Mouse (Mus musculus) G1E (cell line): Measurements from ENCODE around the gene Xpo6. TPM values are rescaled to one million over a fixed set of nuclear protein-coding genes. Genes with fewer than 3 reads are reported as not detected.

ENCODE experiments used
- ATAC-seq: 2 replicates; pipeline ENCODE4 v1.8.0; 2016; ENCODE audit warnings: mild to moderate bottlenecking; ENCODE audit not compliant: insufficient number of reproducible peaks, poor library complexity, low FRiP score, severe bottlenecking; ENCODE audit errors: extremely low read depth
- DNase-seq: peaks from one replicate; pipeline ENCODE4 v3.0.0; 2012; ENCODE audit warnings: low spot score
- H3K27me3 ChIP-seq: 2 replicates; pipeline ENCODE4 v1.6.1; 2012; ENCODE audit warnings: mild to moderate bottlenecking, low read length, inconsistent platforms; ENCODE audit not compliant: insufficient read depth
- H3K36me3 ChIP-seq: replicated peaks from 2 replicates; pipeline ENCODE3; 2012; ENCODE audit warnings: mild to moderate bottlenecking, inconsistent platforms
- H3K4me1 ChIP-seq: 2 replicates; pipeline ENCODE4 v1.6.1; 2012; ENCODE audit warnings: low read depth, low read length, inconsistent platforms, mixed read lengths; ENCODE audit not compliant: insufficient read depth
- H3K4me3 ChIP-seq: 2 replicates; pipeline ENCODE4 v1.5.1; 2012; ENCODE audit warnings: low read depth, mild to moderate bottlenecking, inconsistent platforms, low read length, moderate library complexity, mixed read lengths
- H3K9me3 ChIP-seq: replicated peaks from 2 replicates; pipeline ENCODE4 v1.6.1; 2012; ENCODE audit warnings: inconsistent platforms
- CTCF ChIP-seq: IDR thresholded peaks from 2 replicates; pipeline ENCODE4 v1.5.1; 2012; ENCODE audit warnings: low read depth, low read length, inconsistent platforms, mixed read lengths
- GATA1 ChIP-seq: IDR thresholded peaks from 2 replicates; pipeline ENCODE4 v1.6.1; 2012; ENCODE audit warnings: borderline replicate concordance, low read length, inconsistent platforms, mixed read lengths
- GATA2 ChIP-seq: IDR thresholded peaks from 2 replicates; pipeline ENCODE4 v1.6.1; 2012; ENCODE audit warnings: low read depth, low read length, inconsistent platforms, borderline replicate concordance
- POLR2AphosphoS5 ChIP-seq: IDR thresholded peaks from 2 replicates; pipeline ENCODE4 v1.6.1; 2012; ENCODE audit warnings: low read depth, low read length, inconsistent platforms; ENCODE audit not compliant: insufficient replicate concordance
- TAL1 ChIP-seq: conservative IDR thresholded peaks from 2 replicates; pipeline ENCODE4 v1.6.1; 2012; ENCODE audit warnings: low read depth, low read length, inconsistent platforms, mixed read lengths
- polyA plus RNA-seq: library from polyadenylated mRNA; stranded (reverse); fragments of >175 nt; gene quantifications from 2 replicates; pipeline ENCODE4 v1.2.3, GENCODE M21; 2012
- total RNA-seq, 2 experiments: library from RNA; stranded (forward) in 1 of 2; stranded (reverse) in 1 of 2; fragments of 200-1000 nt in 1 of 2; fragments of >200 nt in 1 of 2; fragmentation: Nextera tagmentation in 1 of 2; gene quantifications; 2 replicates each; pipeline ENCODE4 v1.2.3; 2014 to 2017

Gene Xpo6
- total and polyA plus RNA-seq, 3 experiments: 50.0 to 242 (median 180) TPM

DNA sequence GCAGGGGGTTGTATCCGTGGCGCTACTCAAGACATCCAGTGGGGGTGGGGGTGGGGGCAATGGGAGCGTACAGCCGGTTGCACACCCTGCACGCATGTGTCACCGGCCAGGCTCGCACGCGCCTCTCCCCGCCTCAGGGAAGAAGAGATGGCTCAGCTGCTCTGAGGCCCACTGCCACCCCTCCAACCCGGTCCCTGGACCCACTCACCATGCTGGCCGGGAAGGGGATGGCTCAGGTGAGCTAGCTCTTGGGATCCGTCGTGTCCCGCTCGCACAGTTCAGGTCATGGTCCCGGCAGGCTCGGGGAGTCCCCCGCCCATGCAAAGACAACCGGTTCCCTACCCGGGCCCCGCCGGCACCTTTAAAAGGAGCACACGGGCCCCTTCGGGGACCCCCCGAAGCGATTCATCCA, 604 bp downstream of the Xpo6 start:
- TF ChIP-seq GATA1 (no peak), TAL1 (no peak), CTCF (no peak), GATA2 (no peak), POLR2AphosphoS5 (no peak)
- H3K27me3 ChIP-seq: peaks cover 8% of the 10 kb centered on the region
- H3K4me1 ChIP-seq: peaks cover 39% of the 10 kb centered on the region
- peak; percentile 55 for DNase-seq
- no peak for ATAC-seq
- H3K36me3 ChIP-seq: peaks cover 16% of the 10 kb centered on the region
- H3K4me3 ChIP-seq: peak overlapping the region; percentile 95
- no peaks in the 10 kb centered on the region for H3K9me3 ChIP-seq

DNA sequence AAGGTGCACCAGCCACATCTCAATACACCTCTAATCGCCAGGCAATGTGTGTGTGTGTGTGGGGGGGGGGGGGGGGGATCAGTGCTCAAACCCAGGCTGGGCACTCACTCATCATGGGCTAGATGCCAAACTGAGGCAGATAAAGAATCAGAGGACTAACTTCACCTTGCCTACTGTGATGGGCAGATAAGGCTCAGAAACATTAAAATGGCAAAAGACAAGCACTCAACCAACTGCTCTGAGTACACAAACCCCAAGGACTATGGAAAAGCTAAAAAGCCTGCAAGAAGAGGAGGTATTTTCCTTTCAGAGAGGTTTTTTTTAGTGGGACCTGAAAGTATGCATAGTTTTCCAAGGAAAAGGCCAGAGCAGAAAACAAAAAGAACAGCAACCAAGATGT, 1.4 kb downstream of the Xpo6 start:
- TF ChIP-seq POLR2AphosphoS5: no peak
- H3K36me3 ChIP-seq: peaks cover 21% of the 10 kb centered on the region
- H3K9me3 ChIP-seq: no peaks in the 10 kb centered on the region
- H3K4me3 ChIP-seq: peak overlapping the region; percentile 95
- H3K4me1 ChIP-seq: peaks cover 44% of the 10 kb centered on the region
- DNase-seq: no peak
- peaks cover 3% of the 10 kb centered on the region; the same call in 1 of the 2 replicates for H3K27me3 ChIP-seq
- ATAC-seq: no peak

DNA sequence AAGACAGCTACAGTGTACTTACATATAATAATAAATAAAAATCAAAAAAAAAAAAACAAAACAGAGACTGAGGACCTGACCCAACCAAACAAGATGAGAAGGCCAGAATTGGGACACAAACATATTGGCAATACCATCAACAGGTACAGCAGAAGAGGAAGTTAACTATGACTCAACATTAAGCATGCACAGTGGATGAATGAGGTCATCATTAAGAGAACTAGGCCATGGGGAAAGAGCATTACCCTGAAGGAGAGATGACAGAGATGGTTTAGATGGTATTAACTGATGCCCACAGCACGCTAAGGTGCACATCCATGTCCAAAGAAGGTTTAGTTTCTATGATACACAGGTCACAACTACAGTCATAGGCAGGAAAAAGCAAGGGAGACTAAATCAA, 6.1 kb downstream of the Xpo6 start:
- H3K9me3 ChIP-seq: peaks cover 10% of the 10 kb centered on the region
- H3K27me3 ChIP-seq: no peaks in the 10 kb centered on the region
- peaks cover 56% of the 10 kb centered on the region for H3K36me3 ChIP-seq
- no peak overlapping the region for H3K4me3 ChIP-seq
- H3K4me1 ChIP-seq: peaks cover 57% of the 10 kb centered on the region
- peak; percentile 57 for ATAC-seq
- no peak for TF ChIP-seq TAL1
- TF ChIP-seq GATA2: no peak
- no peak for TF ChIP-seq CTCF
- no peak for TF ChIP-seq POLR2AphosphoS5
- TF ChIP-seq GATA1: no peak
- no peak for DNase-seq

DNA sequence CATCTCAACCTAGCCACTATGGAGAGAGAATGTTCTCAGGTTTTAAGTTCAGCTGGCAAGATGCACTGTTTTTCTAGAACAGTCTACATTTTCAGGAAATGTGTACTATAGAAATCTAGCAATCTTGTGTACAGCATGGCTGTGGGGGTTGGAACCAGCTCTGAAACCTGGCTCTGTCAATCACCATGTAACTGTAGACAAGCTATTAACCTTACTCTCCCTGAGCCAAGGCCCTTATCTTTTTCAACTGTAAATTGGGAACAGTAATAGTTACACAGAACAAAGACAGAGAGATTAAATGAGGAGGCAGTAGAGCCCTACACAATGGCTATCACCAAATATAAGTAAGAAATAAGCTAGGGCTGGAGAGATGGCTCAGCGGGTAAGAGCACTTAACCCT, 8.8 kb downstream of the Xpo6 start:
- no peak for DNase-seq
- Histone ChIP-seq H3K4me1 (peaks cover 52% of the 10 kb centered on the region), H3K27me3 (no peaks in the 10 kb centered on the region), H3K36me3 (peaks cover 59% of the 10 kb centered on the region), H3K9me3 (peaks cover 10% of the 10 kb centered on the region), H3K4me3 (no peak overlapping the region)
- TF ChIP-seq TAL1: no peak
- no peak for TF ChIP-seq GATA2
- no peak for TF ChIP-seq CTCF
- TF ChIP-seq GATA1: no peak
- TF ChIP-seq POLR2AphosphoS5: no peak
- ATAC-seq: no peak

DNA sequence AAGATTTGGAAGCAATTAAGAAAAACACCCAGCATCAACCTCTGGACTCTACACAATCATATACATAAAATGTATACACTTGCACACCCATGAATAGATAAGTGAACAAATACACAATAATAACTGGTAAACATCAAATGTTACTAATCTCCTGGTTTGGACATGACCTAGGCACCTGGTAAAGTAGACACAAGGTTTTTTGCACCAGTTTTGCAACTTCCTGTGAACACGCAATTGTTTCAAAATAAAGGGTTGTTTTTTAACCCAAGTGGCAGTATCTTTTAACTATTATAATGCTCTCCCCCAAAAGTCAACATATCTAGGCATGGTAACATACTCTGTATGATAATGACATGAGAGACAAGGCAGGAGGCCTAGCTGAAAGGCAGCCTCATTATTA, 10.8 kb downstream of the Xpo6 start:
- no peaks in the 10 kb centered on the region for H3K27me3 ChIP-seq
- ATAC-seq (no peak), DNase-seq (no peak)
- TF ChIP-seq GATA2: no peak
- TF ChIP-seq TAL1: no peak
- no peak for TF ChIP-seq GATA1
- no peak for TF ChIP-seq CTCF
- no peak for TF ChIP-seq POLR2AphosphoS5
- H3K9me3 ChIP-seq: peaks cover 10% of the 10 kb centered on the region
- peaks cover 64% of the 10 kb centered on the region for H3K4me1 ChIP-seq
- peaks cover 57% of the 10 kb centered on the region for H3K36me3 ChIP-seq
- no peak overlapping the region for H3K4me3 ChIP-seq

DNA sequence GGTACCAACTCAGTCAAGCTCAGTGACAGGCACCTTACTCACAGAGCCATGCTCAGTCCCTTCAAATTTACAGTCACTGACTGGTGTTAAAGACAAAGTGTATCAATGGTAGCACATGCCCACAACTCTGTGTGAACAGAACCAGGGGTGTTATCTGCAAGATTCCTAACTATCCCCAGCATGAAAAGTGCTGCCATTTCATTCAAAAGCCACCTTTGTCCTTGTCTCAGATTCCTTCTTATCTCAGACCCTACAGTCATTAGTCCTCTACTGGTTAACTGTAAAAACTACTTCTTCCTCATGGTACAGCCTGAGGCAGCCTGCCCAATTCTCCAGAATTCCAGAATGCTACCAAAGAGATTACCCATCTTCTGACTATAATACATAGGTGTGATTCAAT, 14.3 kb downstream of the Xpo6 start:
- no peak for DNase-seq

More for the DNA sequence above, 14.3 kb downstream of the Xpo6 start:
- no peak for ATAC-seq
- H3K36me3 ChIP-seq: peaks cover 43% of the 10 kb centered on the region
- peaks cover 81% of the 10 kb centered on the region for H3K4me1 ChIP-seq
- H3K4me3 ChIP-seq: no peak overlapping the region
- peaks cover 5% of the 10 kb centered on the region for H3K9me3 ChIP-seq
- no peaks in the 10 kb centered on the region for H3K27me3 ChIP-seq
- TF ChIP-seq TAL1 (no peak), CTCF (no peak), GATA2 (no peak), POLR2AphosphoS5 (no peak), GATA1 (no peak)
